Mouse (Mus musculus): ENCODE measurements around the gene Arrdc5. TPM values are rescaled to one million over a fixed set of nuclear protein-coding genes. Genes with fewer than 3 reads are reported as not detected.

Gene Arrdc5
- polyA plus RNA-seq (2011; ENCODE audit: insufficient read depth, insufficient read length, low read depth, missing spikeins): not detected in 2 replicates

GRCm38 (mm10) chr17:56300186-56300585, at the start of gene Arrdc5:
Gene Arrdc5, minus strand, starts transcription at chr17:56300286.
- Histone ChIP-seq H3K27ac (ENCODE audit: insufficient read depth, low read length) (no peak within 1 kb of the TSS), H3K36me3 (ENCODE audit: control insufficient read depth, insufficient read depth, low read length, poor library complexity, severe bottlenecking) (0 out of 2 replicates have a peak, but pooled peaks cover under 1% of the 10 kb centered on the region), H3K4me1 (ENCODE audit: control insufficient read depth, insufficient read depth, low read length) (peaks cover 2% of the 10 kb centered on the region), H3K27me3 (ENCODE audit: control insufficient read depth, insufficient read depth, low read length, poor library complexity, severe bottlenecking) (no peaks in the 10 kb centered on the region), H3K9me3 (replicated peaks; ENCODE audit: control insufficient read depth, insufficient read depth, low read length, poor library complexity, severe bottlenecking) (no peaks in the 10 kb centered on the region), H3K4me3 (ENCODE audit: low read depth, low read length) (no peak within 1 kb of the TSS), H3K9ac (ENCODE audit: low read depth, poor library complexity, severe bottlenecking) (no peak within 1 kb of the TSS)
- TF ChIP-seq CTCF (IDR thresholded peaks at IDR 0.05; ENCODE audit: low read depth, low read length) (no peak), POLR2A (IDR thresholded peaks at IDR 0.05; ENCODE audit: insufficient read depth, low read length) (no peak), EP300 (IDR thresholded peaks at IDR 0.05; ENCODE audit: insufficient read depth, low read depth, low read length) (no peak)

- H3K27me3 ChIP-seq (ENCODE audit: control insufficient read depth, insufficient read depth, low read length, poor library complexity, severe bottlenecking): no peaks in the 10 kb centered on the region
- H3K9me3 ChIP-seq (replicated peaks; ENCODE audit: control insufficient read depth, insufficient read depth, low read length, poor library complexity, severe bottlenecking): no peaks in the 10 kb centered on the region
- H3K4me3 ChIP-seq (ENCODE audit: low read depth, low read length): no peak overlapping the region
- no peaks in the 10 kb centered on the region for H3K36me3 ChIP-seq (ENCODE audit: control insufficient read depth, insufficient read depth, low read length, poor library complexity, severe bottlenecking)
- H3K27ac ChIP-seq (ENCODE audit: insufficient read depth, low read length): no peak overlapping the region
- no peak for TF ChIP-seq POLR2A (IDR thresholded peaks at IDR 0.05; ENCODE audit: insufficient read depth, low read length)
- no peak for TF ChIP-seq EP300 (IDR thresholded peaks at IDR 0.05; ENCODE audit: insufficient read depth, low read depth, low read length)
- no peak for TF ChIP-seq CTCF (IDR thresholded peaks at IDR 0.05; ENCODE audit: low read depth, low read length)
- H3K9ac ChIP-seq (ENCODE audit: low read depth, poor library complexity, severe bottlenecking): no peak overlapping the region
- no peaks in the 10 kb centered on the region for H3K4me1 ChIP-seq (ENCODE audit: control insufficient read depth, insufficient read depth, low read length)
These were observed 48.5 kb upstream of the Arrdc5 start for GRCm38 (mm10) chr17:56348586-56348985.

- Histone ChIP-seq H3K27ac (ENCODE audit: insufficient read depth, low read length) (no peak overlapping the region), H3K4me1 (ENCODE audit: control insufficient read depth, insufficient read depth, low read length) (no peaks in the 10 kb centered on the region), H3K36me3 (ENCODE audit: control insufficient read depth, insufficient read depth, low read length, poor library complexity, severe bottlenecking) (no peaks in the 10 kb centered on the region), H3K9ac (ENCODE audit: low read depth, poor library complexity, severe bottlenecking) (no peak overlapping the region), H3K27me3 (ENCODE audit: control insufficient read depth, insufficient read depth, low read length, poor library complexity, severe bottlenecking) (no peaks in the 10 kb centered on the region), H3K9me3 (replicated peaks; ENCODE audit: control insufficient read depth, insufficient read depth, low read length, poor library complexity, severe bottlenecking) (no peaks in the 10 kb centered on the region), H3K4me3 (ENCODE audit: low read depth, low read length) (no peak overlapping the region)
- TF ChIP-seq CTCF (IDR thresholded peaks at IDR 0.05; ENCODE audit: low read depth, low read length): no peak
- no peak for TF ChIP-seq POLR2A (IDR thresholded peaks at IDR 0.05; ENCODE audit: insufficient read depth, low read length)
- TF ChIP-seq EP300 (IDR thresholded peaks at IDR 0.05; ENCODE audit: insufficient read depth, low read depth, low read length): no peak
These were observed 48.0 kb upstream of the Arrdc5 start for GRCm38 (mm10) chr17:56348128-56348527.

- H3K9ac ChIP-seq (ENCODE audit: low read depth, poor library complexity, severe bottlenecking): no peak overlapping the region
- H3K4me1 ChIP-seq (ENCODE audit: control insufficient read depth, insufficient read depth, low read length): no peaks in the 10 kb centered on the region
- H3K4me3 ChIP-seq (ENCODE audit: low read depth, low read length): no peak overlapping the region
- H3K27me3 ChIP-seq (ENCODE audit: control insufficient read depth, insufficient read depth, low read length, poor library complexity, severe bottlenecking): no peaks in the 10 kb centered on the region
- no peak overlapping the region for H3K27ac ChIP-seq (ENCODE audit: insufficient read depth, low read length)
- H3K9me3 ChIP-seq (replicated peaks; ENCODE audit: control insufficient read depth, insufficient read depth, low read length, poor library complexity, severe bottlenecking): no peaks in the 10 kb centered on the region
- no peak for TF ChIP-seq POLR2A (IDR thresholded peaks at IDR 0.05; ENCODE audit: insufficient read depth, low read length)
- TF ChIP-seq EP300 (IDR thresholded peaks at IDR 0.05; ENCODE audit: insufficient read depth, low read depth, low read length): no peak
- TF ChIP-seq CTCF (IDR thresholded peaks at IDR 0.05; ENCODE audit: low read depth, low read length): no peak
- H3K36me3 ChIP-seq (ENCODE audit: control insufficient read depth, insufficient read depth, low read length, poor library complexity, severe bottlenecking): no peaks in the 10 kb centered on the region
These were observed 45.3 kb upstream of the Arrdc5 start for GRCm38 (mm10) chr17:56345364-56345763.

- Histone ChIP-seq H3K4me3 (ENCODE audit: low read depth, low read length) (no peak overlapping the region), H3K4me1 (ENCODE audit: control insufficient read depth, insufficient read depth, low read length) (no peaks in the 10 kb centered on the region), H3K27ac (ENCODE audit: insufficient read depth, low read length) (no peak overlapping the region), H3K9ac (ENCODE audit: low read depth, poor library complexity, severe bottlenecking) (no peak overlapping the region), H3K27me3 (ENCODE audit: control insufficient read depth, insufficient read depth, low read length, poor library complexity, severe bottlenecking) (no peaks in the 10 kb centered on the region), H3K9me3 (replicated peaks; ENCODE audit: control insufficient read depth, insufficient read depth, low read length, poor library complexity, severe bottlenecking) (no peaks in the 10 kb centered on the region), H3K36me3 (ENCODE audit: control insufficient read depth, insufficient read depth, low read length, poor library complexity, severe bottlenecking) (no peaks in the 10 kb centered on the region)
- TF ChIP-seq EP300 (IDR thresholded peaks at IDR 0.05; ENCODE audit: insufficient read depth, low read depth, low read length): no peak
- TF ChIP-seq CTCF (IDR thresholded peaks at IDR 0.05; ENCODE audit: low read depth, low read length): no peak
- TF ChIP-seq POLR2A (IDR thresholded peaks at IDR 0.05; ENCODE audit: insufficient read depth, low read length): no peak
These were observed 43.4 kb upstream of the Arrdc5 start for GRCm38 (mm10) chr17:56343466-56343865.

- Histone ChIP-seq H3K9me3 (replicated peaks; ENCODE audit: control insufficient read depth, insufficient read depth, low read length, poor library complexity, severe bottlenecking) (no peaks in the 10 kb centered on the region), H3K36me3 (ENCODE audit: control insufficient read depth, insufficient read depth, low read length, poor library complexity, severe bottlenecking) (no peaks in the 10 kb centered on the region), H3K9ac (ENCODE audit: low read depth, poor library complexity, severe bottlenecking) (no peak overlapping the region), H3K27ac (ENCODE audit: insufficient read depth, low read length) (no peak overlapping the region), H3K4me3 (ENCODE audit: low read depth, low read length) (no peak overlapping the region), H3K4me1 (ENCODE audit: control insufficient read depth, insufficient read depth, low read length) (no peaks in the 10 kb centered on the region), H3K27me3 (ENCODE audit: control insufficient read depth, insufficient read depth, low read length, poor library complexity, severe bottlenecking) (no peaks in the 10 kb centered on the region)
- TF ChIP-seq CTCF (IDR thresholded peaks at IDR 0.05; ENCODE audit: low read depth, low read length): no peak
- TF ChIP-seq POLR2A (IDR thresholded peaks at IDR 0.05; ENCODE audit: insufficient read depth, low read length): no peak
- TF ChIP-seq EP300 (IDR thresholded peaks at IDR 0.05; ENCODE audit: insufficient read depth, low read depth, low read length): no peak
These were observed 40.6 kb upstream of the Arrdc5 start for GRCm38 (mm10) chr17:56340717-56341116.

Measured in ES-Bruce4 (cell line).